Mouse (Mus musculus) cortical plate, adult 2 months (tissue): ENCODE measurements around the gene 1110008L16Rik.

Source experiments
- CTCF ChIP-seq: fragments of 200-500 bp; IDR thresholded peaks from 2 replicates; pipeline ENCODE4 v1.5.1; 2011; ENCODE audit warnings: mild to moderate bottlenecking, control low read depth, low read length; ENCODE audit not compliant: insufficient read depth; ENCODE audit errors: extremely low read depth
- POLR2A ChIP-seq: fragments of 200-500 bp; IDR thresholded peaks from 2 replicates; pipeline ENCODE4 v1.6.1; 2011; ENCODE audit warnings: mild to moderate bottlenecking, low read length, control low read depth; ENCODE audit not compliant: insufficient read depth; ENCODE audit errors: extremely low read depth

GRCm38 (mm10) chr12:55360929-55361328, 61.6 kb downstream of the 1110008L16Rik start:
- no peak for TF ChIP-seq POLR2A
- TF ChIP-seq CTCF = no peak
